ENCODE assay signal across 19 mouse cellular contexts in the genomic region with DNA sequence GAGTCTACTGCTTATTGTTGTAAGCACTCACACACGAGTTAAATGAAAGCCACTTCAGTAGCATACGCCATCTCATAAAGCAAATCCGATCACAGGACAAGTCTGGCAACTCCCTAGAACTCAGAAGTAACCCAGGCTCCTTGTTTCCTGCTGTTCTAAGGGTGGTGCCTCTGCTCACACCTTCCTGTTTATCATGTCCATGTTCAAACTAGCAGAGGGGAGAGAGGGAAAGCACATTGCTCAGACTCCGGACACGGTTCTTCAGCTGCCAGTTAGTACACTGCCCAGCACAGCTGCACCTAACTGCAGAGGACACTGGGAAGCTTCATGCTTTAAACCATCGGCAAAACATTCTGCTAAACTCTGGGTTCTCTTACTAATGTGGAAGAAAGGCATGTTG.
DNase-seq lines count a peak whose midpoint lies in the region; ATAC-seq lines count a peak whose summit lies in the region.
"Had no signal": no experiment of that assay in that cellular context is flagged by ENCODE, and none has a peak within 500 bp of the region (broad histone marks: within the 10 kb centered on the region; RNA-seq: fewer than 3 reads in every experiment).

No protein-coding gene starts in this region.

- H3K9ac ChIP-seq in heart, embryonic 14.5 days (ENCODE audit: low read length): no peak overlapping the region
- no peak overlapping the region for H3K9ac ChIP-seq in lung, embryonic 16.5 days (ENCODE audit: low read length)
- H3K9ac ChIP-seq: forebrain, embryonic 13.5 days; forebrain, postnatal 0 days; heart, embryonic 13.5 days; hindbrain, embryonic 13.5 days; intestine, embryonic 15.5 days had no signal

- no peak for DNase-seq in heart, postnatal 4 days
- DNase-seq in lung, adult 18-20 months: no peak
- peak; percentile 23 for DNase-seq in lung, postnatal 25 days (ENCODE audit: low spot score)
- DNase-seq in liver: no peak
- DNase-seq: adrenal gland, adult 8-10 months; adrenal gland, postnatal 36 days; cerebellum, adult 2 months; cerebellum, postnatal 10 days; forebrain, postnatal 0 days; gastrocnemius, postnatal 14 days had no signal

- peak overlapping the region; percentile 33; a peak in 1 of 4 replicates for H3K27ac ChIP-seq in heart, embryonic 14.5 days (replicated peaks in 1 of 2; ENCODE audit: control insufficient read depth in 1 of 2, insufficient read depth in 1 of 2, low read depth in 2 of 2, low read length in 2 of 2)
- no peak overlapping the region for H3K27ac ChIP-seq in lung, embryonic 16.5 days (ENCODE audit: low read length)
- H3K27ac ChIP-seq: embryonic facial prominence, embryonic 10.5 days; forebrain, embryonic 13.5 days; heart, embryonic 13.5 days; hindbrain, embryonic 13.5 days; hindbrain, postnatal 0 days; intestine, embryonic 15.5 days had no signal

- no peaks in the 10 kb centered on the region for H3K36me3 ChIP-seq in heart, embryonic 14.5 days (ENCODE audit: control insufficient read depth, insufficient read depth, low read length)
- H3K36me3 ChIP-seq in lung, embryonic 16.5 days (ENCODE audit: control insufficient read depth, insufficient read depth, low read length): no peaks in the 10 kb centered on the region
- H3K36me3 ChIP-seq: embryonic facial prominence, embryonic 10.5 days; heart, embryonic 13.5 days; hindbrain, embryonic 13.5 days; intestine, embryonic 15.5 days had no signal

- no peak overlapping the region for H3K4me3 ChIP-seq in heart, embryonic 14.5 days (ENCODE audit: control insufficient read depth in 1 of 2, insufficient read depth in 1 of 2, low read depth in 1 of 2, low read length in 2 of 2)
- H3K4me3 ChIP-seq in lung, embryonic 16.5 days (ENCODE audit: low read length): no peak overlapping the region
- H3K4me3 ChIP-seq: embryonic facial prominence, embryonic 10.5 days; forebrain, embryonic 13.5 days; heart, embryonic 13.5 days; hindbrain, embryonic 13.5 days; intestine, embryonic 15.5 days had no signal

- no peaks in the 10 kb centered on the region for H3K9me3 ChIP-seq in heart, embryonic 14.5 days (ENCODE audit: control insufficient read depth, low read length)
- H3K9me3 ChIP-seq in lung, embryonic 16.5 days (ENCODE audit: control insufficient read depth, low read length): no peaks in the 10 kb centered on the region
- H3K9me3 ChIP-seq: embryonic facial prominence, embryonic 10.5 days; forebrain, embryonic 13.5 days; G1E; heart, embryonic 13.5 days; hindbrain, embryonic 13.5 days; intestine, embryonic 15.5 days had no signal

- 59% methylated on average over 6 of the region's 6 CpGs for WGBS in heart, embryonic 14.5 days
- 58% methylated on average over 6 of the region's 6 CpGs for WGBS in lung, embryonic 16.5 days

- H3K4me1 ChIP-seq in heart, embryonic 14.5 days (ENCODE audit: control insufficient read depth in 2 of 2, insufficient read depth in 2 of 2, low read length in 2 of 2): peaks cover 3% of the 10 kb centered on the region in 2 experiments; a peak in 1 of 4 replicates
- H3K4me1 ChIP-seq in lung, embryonic 16.5 days (replicated peaks; ENCODE audit: control insufficient read depth, insufficient read depth, low read length): peaks cover 2% of the 10 kb centered on the region; the same call in 1 of the 2 replicates
- H3K4me1 ChIP-seq: intestine, embryonic 15.5 days had no signal

- H3K27me3 ChIP-seq in heart, embryonic 14.5 days (ENCODE audit: control insufficient read depth, insufficient read depth, low read length): no peaks in the 10 kb centered on the region
- no peaks in the 10 kb centered on the region for H3K27me3 ChIP-seq in lung, embryonic 16.5 days (ENCODE audit: control insufficient read depth, insufficient read depth, low read depth, low read length)
- H3K27me3 ChIP-seq: forebrain, embryonic 13.5 days; heart, embryonic 13.5 days; hindbrain, embryonic 13.5 days; intestine, embryonic 15.5 days had no signal

- no peak for ATAC-seq in heart, embryonic 14.5 days (ENCODE audit: insufficient number of reproducible peaks, insufficient read depth, low FRiP score, low read depth)
- ATAC-seq in lung, embryonic 16.5 days (ENCODE audit: low read depth): peak; percentile 38
- ATAC-seq: forebrain, embryonic 13.5 days; forebrain, postnatal 0 days; hindbrain, postnatal 0 days; intestine, embryonic 15.5 days had no signal

- H3K4me2 ChIP-seq in heart, embryonic 14.5 days (ENCODE audit: low read length): no peak overlapping the region
- H3K4me2 ChIP-seq in lung, embryonic 16.5 days (ENCODE audit: low read depth, low read length): no peak overlapping the region
- H3K4me2 ChIP-seq: forebrain, embryonic 13.5 days; heart, embryonic 13.5 days; hindbrain, embryonic 13.5 days; intestine, embryonic 15.5 days had no signal
